In genomic region chr15:37120381-37120780, GRCm38 (mm10) we compare ENCODE assay signal across 9 mouse cellular contexts.
DNase-seq lines count a peak whose midpoint lies in the region; TF ChIP-seq lines count a peak whose summit lies in the region.
"Had no signal": no experiment of that assay in that cellular context is flagged by ENCODE, and none has a peak within 500 bp of the region (broad histone marks: within the 10 kb centered on the region; RNA-seq: fewer than 3 reads in every experiment).

No protein-coding gene starts in this region.

- peak; percentile 97 for TF ChIP-seq CTCF in heart, adult 2 months (IDR thresholded peaks at IDR 0.05)
- peak; percentile 98 for TF ChIP-seq CTCF in lung, adult 2 months (IDR thresholded peaks at IDR 0.05; ENCODE audit: insufficient read depth, low read length)

- DNase-seq in B cell, adult 2 months = peak; percentile 78 to 80
- peak; percentile 17 for DNase-seq in adipocyte (ENCODE audit: low spot score)
- DNase-seq in embryo, embryonic 10.5 days (ENCODE audit: low spot score) = peak; percentile 88
- peak; percentile 66 to 82 for DNase-seq in heart, adult 2 months
- DNase-seq in kidney, postnatal 36 days = peak; percentile 79 to 92
- peak; percentile 89 for DNase-seq in lung, adult 2 months
- peak; percentile 53 for DNase-seq in retina, postnatal 7 days (ENCODE audit: low read depth, low spot score)
- DNase-seq in thymus, postnatal 4 days = peak; percentile 87

- 15% methylated on average over 6 of the region's 6 CpGs for WGBS in heart, adult 2 months
- WGBS in lung, adult 2 months = 15% methylated on average over 6 of the region's 6 CpGs

- TF ChIP-seq EP300 in heart, adult 2 months (IDR thresholded peaks at IDR 0.05; ENCODE audit: insufficient read depth, low read depth, low read length) = peak; percentile 68; the same call in 1 of the 2 replicates

- intact Hi-C loops in heart, adult 2 months (cut with DNase I) = loop anchor here (1.0 kb wide), 1 partner anchor 208 kb away; no protein-coding TSS in a partner anchor

- TF ChIP-seq POLR2A in heart, adult 2 months (IDR thresholded peaks at IDR 0.05; ENCODE audit: insufficient read depth, low read depth, low read length) = no peak
- TF ChIP-seq POLR2A in lung, adult 2 months (IDR thresholded peaks at IDR 0.05; ENCODE audit: borderline replicate concordance, extremely low read depth, low read depth, low read length) = no peak

- no peaks in the 10 kb centered on the region for H3K27me3 ChIP-seq in heart, adult 2 months (ENCODE audit: control insufficient read depth, insufficient read depth, low read length)

- H3K79me2 ChIP-seq in heart, adult 2 months (replicated peaks; ENCODE audit: control insufficient read depth, insufficient read depth, low read length) = no peaks in the 10 kb centered on the region

- H3K9ac ChIP-seq in heart, adult 2 months (ENCODE audit: low read depth, low read length) = no peak overlapping the region

- H3K4me3 ChIP-seq in heart, adult 2 months = no peak overlapping the region
- no peak overlapping the region for H3K4me3 ChIP-seq in lung, adult 2 months (replicated peaks; ENCODE audit: extremely low read depth, low read depth, low read length)
- H3K4me3 ChIP-seq: erythroblast, embryonic 14.5 days had no signal

- H3K36me3 ChIP-seq in heart, adult 2 months (ENCODE audit: control insufficient read depth, insufficient read depth, low read length) = no peaks in the 10 kb centered on the region

- H3K4me1 ChIP-seq in heart, adult 2 months (ENCODE audit: control insufficient read depth, insufficient read depth, low read length) = no peaks in the 10 kb centered on the region
- peaks cover 6% of the 10 kb centered on the region for H3K4me1 ChIP-seq in lung, adult 2 months (ENCODE audit: control insufficient read depth, insufficient read depth, low read length)

- no peak overlapping the region for H3K27ac ChIP-seq in heart, adult 2 months

Comparison
In these comparisons a context has a peak if more than half of its experiments do, and no peak if none do; other contexts are left out.
1. DNase-seq: peak in every context shown above with its lines; median percentile 89 in lung, adult 2 months; 88 in embryo, embryonic 10.5 days; 87 in thymus, postnatal 4 days; 86 in kidney, postnatal 36 days; 79 in B cell, adult 2 months; 74 in heart, adult 2 months; 53 in retina, postnatal 7 days; 17 in adipocyte.